Mouse (Mus musculus): Measurements from ENCODE around the gene Zic4. TPM values are rescaled to one million over a fixed set of nuclear protein-coding genes. Genes with fewer than 3 reads are reported as not detected.

Zic4 gene
- polyA plus RNA-seq, 1 experiment from 2014 or later: 0.74 TPM

- no peak overlapping the region for H3K4me3 ChIP-seq (replicated peaks)
- no peak overlapping the region for H3K27ac ChIP-seq
- 2% methylated on average over 8 of the region's 8 CpGs for WGBS
- peaks cover 86% of the 10 kb centered on the region for H3K27me3 ChIP-seq
- no peaks in the 10 kb centered on the region for H3K4me1 ChIP-seq (replicated peaks)
- H3K9ac ChIP-seq (replicated peaks): no peak overlapping the region
- H3K4me2 ChIP-seq: no peak overlapping the region
- H3K36me3 ChIP-seq: no peaks in the 10 kb centered on the region
- ATAC-seq (ENCODE audit: insufficient number of reproducible peaks, insufficient read depth, low FRiP score, low TSS enrichment, low read depth): no peak
- no peaks in the 10 kb centered on the region for H3K9me3 ChIP-seq
Measured at GRCm38 (mm10) chr9:91393376-91394068, 31.3 kb downstream of the Zic4 start.

DNA sequence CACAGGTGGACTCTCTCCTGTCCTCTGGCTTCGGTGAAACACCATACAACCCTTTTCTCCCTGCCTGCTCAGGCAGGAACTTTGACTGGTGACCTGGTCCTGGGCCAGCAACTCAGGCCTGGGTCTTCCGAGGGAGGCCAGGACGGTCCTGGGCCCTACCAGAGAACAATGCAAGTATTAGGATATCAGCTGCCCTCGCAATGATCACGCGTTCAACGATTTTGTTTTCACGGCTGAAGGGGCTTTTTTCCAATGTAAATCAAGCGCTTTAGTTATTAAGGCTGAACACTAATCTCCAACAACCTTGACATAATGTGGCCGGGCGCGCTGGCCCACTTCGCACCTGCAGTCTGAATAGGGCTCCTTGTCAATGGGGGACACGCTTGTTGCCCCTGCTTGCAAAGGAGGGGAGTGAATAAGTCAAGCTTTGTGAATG lies 32.0 kb downstream of the Zic4 start:
- H3K4me3 ChIP-seq (replicated peaks): no peak overlapping the region
- WGBS: 2% methylated on average over 14 of the region's 14 CpGs
- ATAC-seq (ENCODE audit: insufficient number of reproducible peaks, insufficient read depth, low FRiP score, low TSS enrichment, low read depth): no peak

GRCm38 (mm10) chr9:91395066-91395772 lies 33.0 kb downstream of the Zic4 start:
- 6% methylated on average over 14 of the region's 14 CpGs for WGBS
- ATAC-seq (ENCODE audit: insufficient number of reproducible peaks, insufficient read depth, low FRiP score, low TSS enrichment, low read depth): no peak
- no peak overlapping the region for H3K4me3 ChIP-seq (replicated peaks)
- H3K9me3 ChIP-seq: no peaks in the 10 kb centered on the region
- H3K9ac ChIP-seq (replicated peaks): no peak overlapping the region
- H3K27ac ChIP-seq: no peak overlapping the region
- H3K36me3 ChIP-seq: no peaks in the 10 kb centered on the region
- no peak overlapping the region for H3K4me2 ChIP-seq
- no peaks in the 10 kb centered on the region for H3K4me1 ChIP-seq (replicated peaks)
- peaks cover 89% of the 10 kb centered on the region for H3K27me3 ChIP-seq

More for the DNA sequence above, 32.0 kb downstream of the Zic4 start:
- Histone ChIP-seq H3K4me1 (replicated peaks) (no peaks in the 10 kb centered on the region), H3K27ac (no peak overlapping the region), H3K9ac (replicated peaks) (no peak overlapping the region), H3K4me2 (no peak overlapping the region), H3K27me3 (peaks cover 89% of the 10 kb centered on the region), H3K36me3 (no peaks in the 10 kb centered on the region), H3K9me3 (no peaks in the 10 kb centered on the region)

DNA sequence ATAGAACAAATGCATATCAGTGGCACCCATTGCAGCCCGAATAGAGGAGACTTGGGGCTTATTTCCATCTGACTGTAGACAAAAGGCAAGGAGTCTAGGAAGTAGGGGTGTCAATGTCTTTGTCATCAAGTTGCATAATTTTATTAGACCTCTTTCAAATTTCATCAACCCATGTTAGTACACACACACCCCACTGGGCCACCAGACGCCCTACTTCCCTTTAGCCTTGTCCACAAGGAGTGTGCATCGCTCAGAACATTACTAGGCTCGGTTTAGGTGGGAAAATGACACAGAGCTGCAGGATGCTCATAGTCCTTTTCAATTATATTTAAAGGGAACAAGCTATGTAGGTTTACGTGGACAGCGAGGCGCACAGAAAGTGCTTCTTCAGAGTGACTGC lies 37.8 kb downstream of the Zic4 start:
- Histone ChIP-seq H3K9me3 (no peaks in the 10 kb centered on the region), H3K4me3 (replicated peaks) (no peak overlapping the region), H3K4me1 (replicated peaks) (no peaks in the 10 kb centered on the region), H3K4me2 (no peak overlapping the region), H3K27me3 (peaks cover 91% of the 10 kb centered on the region), H3K36me3 (no peaks in the 10 kb centered on the region), H3K27ac (no peak overlapping the region), H3K9ac (replicated peaks) (no peak overlapping the region)
- no peak for ATAC-seq (ENCODE audit: insufficient number of reproducible peaks, insufficient read depth, low FRiP score, low TSS enrichment, low read depth)
- WGBS: 11% methylated on average over 7 of the region's 7 CpGs

- peaks cover 91% of the 10 kb centered on the region for H3K27me3 ChIP-seq
- 9% methylated on average over 8 of the region's 8 CpGs for WGBS
- no peaks in the 10 kb centered on the region for H3K4me1 ChIP-seq (replicated peaks)
- no peak overlapping the region for H3K27ac ChIP-seq
- no peak overlapping the region for H3K9ac ChIP-seq (replicated peaks)
- no peaks in the 10 kb centered on the region for H3K9me3 ChIP-seq
- no peaks in the 10 kb centered on the region for H3K36me3 ChIP-seq
- no peak overlapping the region for H3K4me3 ChIP-seq (replicated peaks)
- ATAC-seq (ENCODE audit: insufficient number of reproducible peaks, insufficient read depth, low FRiP score, low TSS enrichment, low read depth): no peak
- H3K4me2 ChIP-seq: no peak overlapping the region
Measured at GRCm38 (mm10) chr9:91400482-91401093, 38.4 kb downstream of the Zic4 start.

DNA sequence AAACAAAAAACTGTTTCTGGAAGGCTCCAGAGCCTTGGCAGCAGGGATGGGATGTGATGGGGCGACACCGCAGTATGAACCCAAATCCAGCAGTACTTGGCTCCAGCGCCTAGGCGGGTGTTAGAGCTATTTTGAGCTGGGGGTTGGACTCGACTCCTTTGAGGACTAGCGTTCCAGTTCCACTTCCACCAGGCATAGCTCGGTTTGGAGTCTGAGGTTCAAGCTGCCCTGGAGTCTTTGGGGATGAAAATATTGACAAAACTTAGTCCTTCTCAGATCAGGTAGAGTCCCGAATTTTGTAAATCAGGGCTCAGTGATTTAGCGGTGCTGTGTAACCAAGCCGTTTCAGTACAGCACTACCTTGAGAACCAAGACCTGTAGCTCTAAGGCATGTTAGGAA lies 39.3 kb downstream of the Zic4 start:
- H3K4me3 ChIP-seq (replicated peaks): no peak overlapping the region
- no peaks in the 10 kb centered on the region for H3K4me1 ChIP-seq (replicated peaks)
- no peak overlapping the region for H3K27ac ChIP-seq
- H3K27me3 ChIP-seq: peaks cover 93% of the 10 kb centered on the region
- no peaks in the 10 kb centered on the region for H3K9me3 ChIP-seq
- H3K4me2 ChIP-seq: no peak overlapping the region
- no peak overlapping the region for H3K9ac ChIP-seq (replicated peaks)
- ATAC-seq (ENCODE audit: insufficient number of reproducible peaks, insufficient read depth, low FRiP score, low TSS enrichment, low read depth): no peak
- WGBS: under 1% methylated on average over 10 of the region's 10 CpGs
- no peaks in the 10 kb centered on the region for H3K36me3 ChIP-seq

DNA sequence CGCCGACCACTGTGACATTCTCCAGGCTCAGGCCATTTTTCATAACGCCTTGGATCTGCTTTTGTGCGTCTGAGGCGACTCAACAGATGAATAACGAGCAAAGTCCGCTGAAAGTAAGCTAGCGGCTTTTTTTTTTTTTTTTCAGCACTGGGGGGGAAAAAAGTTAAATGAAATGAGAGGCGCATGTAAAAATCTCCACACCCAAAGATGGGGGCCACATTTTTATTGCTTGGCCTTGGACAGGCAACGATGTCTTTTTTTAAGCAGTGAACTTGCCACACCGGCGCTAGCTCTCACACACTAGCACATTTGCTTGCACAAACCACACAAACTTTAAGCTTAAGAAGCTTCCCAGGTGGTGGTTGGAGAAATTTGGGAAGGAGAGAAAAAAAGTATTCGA lies 42.0 kb downstream of the Zic4 start:
- no peak overlapping the region for H3K27ac ChIP-seq
- WGBS: under 1% methylated on average over 13 of the region's 13 CpGs
- no peaks in the 10 kb centered on the region for H3K36me3 ChIP-seq
- no peak overlapping the region for H3K4me3 ChIP-seq (replicated peaks)
- 0 out of 2 replicates have a peak, but pooled peaks cover 4% of the 10 kb centered on the region for H3K9me3 ChIP-seq
- no peaks in the 10 kb centered on the region for H3K4me1 ChIP-seq (replicated peaks)
- no peak for ATAC-seq (ENCODE audit: insufficient number of reproducible peaks, insufficient read depth, low FRiP score, low TSS enrichment, low read depth)
- peaks cover 85% of the 10 kb centered on the region for H3K27me3 ChIP-seq
- no peak overlapping the region for H3K4me2 ChIP-seq
- no peak overlapping the region for H3K9ac ChIP-seq (replicated peaks)

- no peak for ATAC-seq (ENCODE audit: insufficient number of reproducible peaks, insufficient read depth, low FRiP score, low TSS enrichment, low read depth)
- H3K4me3 ChIP-seq (replicated peaks): no peak overlapping the region
Measured at GRCm38 (mm10) chr9:91404905-91405752, 42.9 kb downstream of the Zic4 start.

DNA sequence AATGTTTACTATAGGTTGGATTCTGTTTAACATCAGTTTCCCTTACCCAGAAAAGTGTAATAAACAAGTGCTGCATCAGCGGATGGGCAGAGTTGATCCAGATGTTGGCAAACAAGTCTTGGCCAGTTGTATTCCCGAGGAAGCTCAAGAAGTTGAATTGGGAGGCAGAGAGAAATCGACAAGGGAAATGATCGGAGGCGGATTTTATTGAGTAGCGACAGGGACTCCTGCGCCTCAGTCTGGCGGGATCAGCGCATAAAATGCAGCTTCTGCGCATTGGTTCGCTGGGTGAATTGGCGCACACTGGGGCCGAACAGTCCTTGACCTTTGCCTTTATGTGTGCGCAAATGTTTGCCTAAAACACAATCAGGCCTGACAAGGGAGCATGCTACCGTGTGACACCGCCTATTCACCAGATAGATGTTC lies 43.6 kb downstream of the Zic4 start:
- H3K4me2 ChIP-seq: no peak overlapping the region
- no peaks in the 10 kb centered on the region for H3K4me1 ChIP-seq (replicated peaks)
- H3K36me3 ChIP-seq: no peaks in the 10 kb centered on the region
- no peak for ATAC-seq (ENCODE audit: insufficient number of reproducible peaks, insufficient read depth, low FRiP score, low TSS enrichment, low read depth)
- no peak overlapping the region for H3K27ac ChIP-seq
- peaks cover 85% of the 10 kb centered on the region for H3K27me3 ChIP-seq
- no peak overlapping the region for H3K4me3 ChIP-seq (replicated peaks)
- 0% methylated on average over 16 of the region's 16 CpGs for WGBS
- no peak overlapping the region for H3K9ac ChIP-seq (replicated peaks)
- 0 out of 2 replicates have a peak, but pooled peaks cover 4% of the 10 kb centered on the region for H3K9me3 ChIP-seq

More at GRCm38 (mm10) chr9:91404905-91405752, 42.9 kb downstream of the Zic4 start:
- H3K9me3 ChIP-seq: 0 out of 2 replicates have a peak, but pooled peaks cover 4% of the 10 kb centered on the region
- no peaks in the 10 kb centered on the region for H3K4me1 ChIP-seq (replicated peaks)
- H3K36me3 ChIP-seq: no peaks in the 10 kb centered on the region
- no peak overlapping the region for H3K9ac ChIP-seq (replicated peaks)
- H3K27ac ChIP-seq: no peak overlapping the region
- peaks cover 85% of the 10 kb centered on the region for H3K27me3 ChIP-seq
- WGBS: under 1% methylated on average over 27 of the region's 27 CpGs
- no peak overlapping the region for H3K4me2 ChIP-seq

- WGBS: under 1% methylated on average over 6 of the region's 6 CpGs
Measured at GRCm38 (mm10) chr9:91406258-91406763, 44.1 kb downstream of the Zic4 start.

More at GRCm38 (mm10) chr9:91406258-91406763, 44.1 kb downstream of the Zic4 start:
- Histone ChIP-seq H3K36me3 (no peaks in the 10 kb centered on the region), H3K4me3 (replicated peaks) (no peak overlapping the region), H3K27me3 (peaks cover 82% of the 10 kb centered on the region), H3K9me3 (0 out of 2 replicates have a peak, but pooled peaks cover 4% of the 10 kb centered on the region), H3K4me1 (replicated peaks) (no peaks in the 10 kb centered on the region), H3K27ac (no peak overlapping the region), H3K4me2 (no peak overlapping the region), H3K9ac (replicated peaks) (no peak overlapping the region)
- ATAC-seq (ENCODE audit: insufficient number of reproducible peaks, insufficient read depth, low FRiP score, low TSS enrichment, low read depth): no peak
